Mouse (Mus musculus) heart, embryonic 11.5 days (tissue): Measurements from ENCODE around the gene Mink1. TPM values are rescaled to one million over a fixed set of nuclear protein-coding genes. Genes with fewer than 3 reads are reported as not detected.

Source experiments
- ATAC-seq: fragments of 200-750 bp; cut with Nextera tagmentation; replicated peaks from 2 replicates; pipeline ENCODE4 v1.8.0; 2017; ENCODE audit warnings: moderate library complexity; ENCODE audit not compliant: insufficient number of reproducible peaks, low FRiP score, low TSS enrichment
- H3K27ac ChIP-seq: fragments of 300-500 bp; sonication (generic); 2 replicates; pipeline ENCODE4 v1.5.1; 2014; ENCODE audit warnings: mild to moderate bottlenecking, low read depth, low read length
- H3K27me3 ChIP-seq: fragments of 300-500 bp; sonication (generic); 2 replicates; pipeline ENCODE4 v1.6.1; 2014; ENCODE audit warnings: mild to moderate bottlenecking, low read length, mixed read lengths; ENCODE audit not compliant: control insufficient read depth, insufficient read depth
- H3K36me3 ChIP-seq: fragments of 300-500 bp; sonication (generic); 2 replicates; pipeline ENCODE4 v1.6.1; 2014; ENCODE audit warnings: mild to moderate bottlenecking, low read length, moderate library complexity, mixed read lengths; ENCODE audit not compliant: control insufficient read depth, insufficient read depth
- H3K4me1 ChIP-seq: fragments of 300-500 bp; sonication (generic); 2 replicates; pipeline ENCODE4 v1.6.1; 2014; ENCODE audit warnings: low read length; ENCODE audit not compliant: control insufficient read depth, insufficient read depth
- H3K4me2 ChIP-seq: fragments of 300-500 bp; sonication (generic); 2 replicates; pipeline ENCODE4 v1.6.1; 2014; ENCODE audit warnings: mild to moderate bottlenecking, moderate library complexity
- H3K4me3 ChIP-seq: fragments of 300-500 bp; sonication (generic); 2 replicates; pipeline ENCODE4 v1.5.1; 2014; ENCODE audit warnings: low read depth, low read length
- H3K9ac ChIP-seq: fragments of 300-500 bp; sonication (generic); 2 replicates; pipeline ENCODE4 v1.6.1; 2014; ENCODE audit warnings: mild to moderate bottlenecking, low read depth, low read length, moderate library complexity
- H3K9me3 ChIP-seq: fragments of 300-500 bp; sonication (generic); replicated peaks from 2 replicates; pipeline ENCODE4 v1.6.1; 2016; ENCODE audit warnings: low read length; ENCODE audit not compliant: control insufficient read depth
- WGBS: fragments of 180-500 bp; shearing (Covaris S2); extraction: QIAGEN DNeasy Blood & Tissue Kit; methylation state at CpG from one replicate; pipeline ENCODE4 v1.1.7; 2014; ENCODE audit not compliant: insufficient replicate concordance; 5-methylcytosine and 5-hydroxymethylcytosine counted together
- polyA plus RNA-seq: library from polyadenylated mRNA; unstranded; fragments of >200 nt; fragmentation: Nextera tagmentation; extraction: Ambion mirVana; gene quantifications from 2 replicates; pipeline ENCODE4 v1.2.1, GENCODE M21; 2014

Gene Mink1
- polyA plus RNA-seq, 1 experiment from 2014 or later: 15.1 TPM

- Histone ChIP-seq H3K36me3 (no peaks in the 10 kb centered on the region; the same call in 1 of the 2 replicates), H3K9me3 (no peaks in the 10 kb centered on the region), H3K4me1 (peaks cover 19% of the 10 kb centered on the region), H3K27ac (no peak overlapping the region), H3K4me3 (no peak overlapping the region), H3K9ac (no peak overlapping the region), H3K27me3 (no peaks in the 10 kb centered on the region), H3K4me2 (no peak overlapping the region)
- ATAC-seq: no peak
- 75% methylated on average over 3 of the region's 3 CpGs for WGBS
Observed at GRCm38 (mm10) chr11:70577201-70577600, 14.5 kb downstream of the Mink1 start.

DNA sequence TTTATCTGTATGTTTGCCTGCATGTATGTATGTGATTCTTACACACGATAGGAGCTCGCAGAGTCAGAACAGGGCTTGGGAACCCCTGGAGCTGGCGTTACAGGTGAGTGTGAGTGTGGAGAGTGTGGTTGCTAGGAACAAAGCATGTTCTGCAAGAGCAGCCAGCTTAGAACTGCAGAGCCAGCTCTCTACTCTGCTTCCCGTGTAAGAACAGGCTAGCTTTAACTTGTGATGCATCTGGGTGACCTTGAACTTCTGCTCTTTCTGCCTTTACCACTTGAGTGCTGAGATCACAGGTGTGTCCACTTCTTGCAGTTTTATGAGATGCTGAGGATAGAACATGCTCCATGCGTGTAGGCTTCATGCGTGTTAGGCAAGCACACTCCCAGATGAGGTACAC lies 16.3 kb downstream of the Mink1 start:
- Histone ChIP-seq H3K36me3 (no peaks in the 10 kb centered on the region; the same call in 1 of the 2 replicates), H3K4me3 (no peak overlapping the region), H3K4me1 (peaks cover 14% of the 10 kb centered on the region), H3K4me2 (no peak overlapping the region), H3K9me3 (no peaks in the 10 kb centered on the region), H3K27me3 (no peaks in the 10 kb centered on the region), H3K9ac (no peak overlapping the region), H3K27ac (no peak overlapping the region)
- 90% methylated on average over 6 of the region's 6 CpGs for WGBS
- no peak for ATAC-seq

GRCm38 (mm10) chr11:70579710-70580357 lies 17.2 kb downstream of the Mink1 start:
- no peak overlapping the region for H3K9ac ChIP-seq
- WGBS: 67% methylated on average over 9 of the region's 9 CpGs

GRCm38 (mm10) chr11:70580358-70580720 lies 17.7 kb downstream of the Mink1 start:
- H3K27ac ChIP-seq: no peak overlapping the region
- no peak overlapping the region for H3K4me3 ChIP-seq
- H3K4me1 ChIP-seq: peaks cover 16% of the 10 kb centered on the region
- H3K4me2 ChIP-seq: no peak overlapping the region
- no peak overlapping the region for H3K9ac ChIP-seq
- WGBS: 38% methylated on average over 5 of the region's 5 CpGs
- ATAC-seq: no peak
- no peaks in the 10 kb centered on the region; the same call in 1 of the 2 replicates for H3K36me3 ChIP-seq
- no peaks in the 10 kb centered on the region for H3K9me3 ChIP-seq
- H3K27me3 ChIP-seq: no peaks in the 10 kb centered on the region

More at GRCm38 (mm10) chr11:70579710-70580357, 17.2 kb downstream of the Mink1 start:
- Histone ChIP-seq H3K9me3 (no peaks in the 10 kb centered on the region), H3K27ac (no peak overlapping the region), H3K36me3 (no peaks in the 10 kb centered on the region; the same call in 1 of the 2 replicates), H3K4me1 (peaks cover 14% of the 10 kb centered on the region), H3K27me3 (no peaks in the 10 kb centered on the region), H3K4me2 (no peak overlapping the region), H3K4me3 (no peak overlapping the region)
- ATAC-seq: no peak

DNA sequence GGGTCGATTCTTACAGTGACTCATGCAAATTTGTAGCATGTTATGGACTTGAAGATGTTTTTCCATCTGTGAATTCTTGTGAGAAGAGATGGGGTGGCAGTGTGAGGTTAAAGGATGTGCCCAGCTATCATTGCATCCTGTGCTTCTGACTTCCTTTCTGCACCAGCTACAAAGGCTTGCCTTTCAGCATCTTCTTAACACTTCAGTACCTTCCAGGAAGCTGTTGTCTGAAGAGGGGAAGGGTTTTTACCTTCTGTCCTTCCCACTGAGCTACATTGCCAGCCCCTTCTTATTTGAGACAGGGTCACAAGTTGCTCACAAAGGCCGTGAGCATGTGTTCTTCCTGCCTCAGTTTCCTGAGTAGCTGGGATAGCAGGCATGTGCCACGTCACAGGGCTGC lies 18.2 kb downstream of the Mink1 start:
- 66% methylated on average over 3 of the region's 3 CpGs for WGBS
- no peak for ATAC-seq
- Histone ChIP-seq H3K9ac (no peak overlapping the region), H3K27me3 (no peaks in the 10 kb centered on the region), H3K9me3 (no peaks in the 10 kb centered on the region), H3K4me3 (no peak overlapping the region), H3K4me1 (peaks cover 18% of the 10 kb centered on the region), H3K36me3 (no peaks in the 10 kb centered on the region; the same call in 1 of the 2 replicates), H3K27ac (no peak overlapping the region; the same call in 1 of the 2 replicates), H3K4me2 (no peak overlapping the region)

GRCm38 (mm10) chr11:70582196-70582595 lies 19.5 kb downstream of the Mink1 start:
- Histone ChIP-seq H3K27ac (no peak overlapping the region), H3K4me2 (no peak overlapping the region), H3K4me1 (peaks cover 18% of the 10 kb centered on the region), H3K4me3 (no peak overlapping the region), H3K9ac (no peak overlapping the region), H3K36me3 (no peaks in the 10 kb centered on the region; the same call in 1 of the 2 replicates), H3K9me3 (no peaks in the 10 kb centered on the region), H3K27me3 (no peaks in the 10 kb centered on the region)
- WGBS: 74% methylated on average over 3 of the region's 3 CpGs
- no peak for ATAC-seq

- WGBS: 51% methylated on average over 6 of the region's 6 CpGs
- no peak for ATAC-seq
- Histone ChIP-seq H3K27me3 (no peaks in the 10 kb centered on the region), H3K9me3 (no peaks in the 10 kb centered on the region), H3K4me2 (no peak overlapping the region), H3K4me1 (peaks cover 18% of the 10 kb centered on the region), H3K4me3 (no peak overlapping the region), H3K36me3 (no peaks in the 10 kb centered on the region; the same call in 1 of the 2 replicates), H3K27ac (no peak overlapping the region), H3K9ac (no peak overlapping the region)
Observed at GRCm38 (mm10) chr11:70583022-70583714, 20.5 kb downstream of the Mink1 start.

DNA sequence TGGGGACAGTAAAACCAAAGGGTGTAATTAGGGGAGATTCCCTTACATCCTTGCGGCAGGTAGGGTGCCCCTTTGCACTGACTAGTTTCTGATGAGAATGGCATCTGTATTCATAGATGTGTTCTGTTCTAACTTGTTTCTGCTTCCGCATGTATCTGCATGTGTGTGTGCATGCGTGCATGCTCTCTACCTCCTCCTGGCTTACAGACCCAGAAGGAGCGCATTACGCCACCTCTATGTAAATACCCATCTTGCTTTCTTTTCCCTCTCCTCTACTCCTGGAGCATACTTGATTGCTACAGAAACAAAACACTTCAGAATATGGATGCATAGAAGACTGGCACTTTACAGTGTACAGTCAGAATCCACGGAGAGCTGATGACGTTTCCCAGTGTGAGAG lies 21.1 kb downstream of the Mink1 start:
- ATAC-seq: no peak
- H3K36me3 ChIP-seq: no peaks in the 10 kb centered on the region; the same call in 1 of the 2 replicates
- no peak overlapping the region for H3K27ac ChIP-seq
- no peak overlapping the region for H3K9ac ChIP-seq
- H3K9me3 ChIP-seq: no peaks in the 10 kb centered on the region
- no peaks in the 10 kb centered on the region for H3K27me3 ChIP-seq
- peaks cover 17% of the 10 kb centered on the region for H3K4me1 ChIP-seq
- H3K4me2 ChIP-seq: no peak overlapping the region
- 91% methylated on average over 7 of the region's 7 CpGs for WGBS
- no peak overlapping the region for H3K4me3 ChIP-seq
